ENCODE assay signal across 23 mouse cellular contexts in genomic region chr12:70523379-70523778, GRCm38 (mm10).
DNase-seq lines count a peak whose midpoint lies in the region; ATAC-seq and TF ChIP-seq lines count a peak whose summit lies in the region.
"Had no signal": no experiment of that assay in that cellular context is flagged by ENCODE, and none has a peak within 500 bp of the region (broad histone marks: within the 10 kb centered on the region; RNA-seq: fewer than 3 reads in every experiment).

No protein-coding gene starts in this region.

- no peak for DNase-seq in heart, postnatal 0 days (ENCODE audit: low spot score)
- no peak for DNase-seq in heart, adult 8-10 months (ENCODE audit: low spot score)
- DNase-seq in 3T3-L1 (ENCODE audit: low read depth, low spot score), result peak; percentile 28
- DNase-seq in NIH3T3 (ENCODE audit: low read depth), result peak; percentile 32
- DNase-seq in thymus, postnatal 4 days, result no peak
- no peak for DNase-seq in retina, embryonic 14.5 days (ENCODE audit: low spot score)
- DNase-seq: B cell, adult 2 months; cerebellum, adult 18-20 months; cerebellum, adult 9-11 months; cerebellum, postnatal 36 days; forebrain, postnatal 0 days; gastrocnemius, adult 2 months; gastrocnemius, postnatal 25 days; heart, postnatal 10 days; heart, postnatal 4 days had no signal

- no peaks in the 10 kb centered on the region for H3K9me3 ChIP-seq in heart, postnatal 0 days (replicated peaks; ENCODE audit: control insufficient read depth, low read length)
- H3K9me3 ChIP-seq in stomach, embryonic 16.5 days (replicated peaks; ENCODE audit: control insufficient read depth, low read length), result no peaks in the 10 kb centered on the region
- H3K9me3 ChIP-seq: embryonic facial prominence, embryonic 13.5 days; forebrain, embryonic 13.5 days; G1E; heart, embryonic 13.5 days; hindbrain, embryonic 12.5 days had no signal

- peaks cover 4% of the 10 kb centered on the region; the same call in 1 of the 2 replicates for H3K4me1 ChIP-seq in heart, postnatal 0 days (ENCODE audit: control insufficient read depth, insufficient read depth)
- H3K4me1 ChIP-seq in stomach, embryonic 16.5 days (ENCODE audit: control insufficient read depth, insufficient read depth, low read length), result peaks cover 7% of the 10 kb centered on the region; the same call in 1 of the 2 replicates
- H3K4me1 ChIP-seq: embryonic facial prominence, embryonic 13.5 days; forebrain, embryonic 13.5 days; heart, embryonic 13.5 days; hindbrain, embryonic 12.5 days had no signal

- peak; percentile 20; the same call in 1 of the 2 replicates for ATAC-seq in heart, postnatal 0 days (ENCODE audit: insufficient read depth, low read depth)
- no peak for ATAC-seq in stomach, embryonic 16.5 days (ENCODE audit: insufficient read depth, low FRiP score)
- ATAC-seq: CD4-positive, CD25-positive, alpha-beta regulatory T cell, adult 4 months; forebrain, embryonic 13.5 days; forebrain, postnatal 0 days; hindbrain, postnatal 0 days had no signal

- TF ChIP-seq CTCF in heart, postnatal 0 days (IDR thresholded peaks at IDR 0.05; ENCODE audit: low read depth), result no peak

- WGBS in heart, postnatal 0 days, result 56% methylated on average over 7 of the region's 7 CpGs
- 56% methylated on average over 7 of the region's 7 CpGs for WGBS in stomach, embryonic 16.5 days

- H3K27ac ChIP-seq in heart, postnatal 0 days (ENCODE audit: low read depth), result no peak overlapping the region
- H3K27ac ChIP-seq in stomach, embryonic 16.5 days (ENCODE audit: low read length), result peak overlapping the region; percentile 53
- H3K27ac ChIP-seq: embryonic facial prominence, embryonic 13.5 days; forebrain, embryonic 13.5 days; gastrocnemius, adult 2 months; heart, embryonic 13.5 days; hindbrain, embryonic 12.5 days; hindbrain, postnatal 0 days had no signal

- no peak overlapping the region for H3K4me3 ChIP-seq in heart, postnatal 0 days (ENCODE audit: low read depth, low read length)
- no peak overlapping the region for H3K4me3 ChIP-seq in stomach, embryonic 16.5 days (replicated peaks; ENCODE audit: low read length)
- H3K4me3 ChIP-seq: embryonic facial prominence, embryonic 13.5 days; forebrain, embryonic 13.5 days; gastrocnemius, adult 2 months; heart, embryonic 13.5 days; hindbrain, embryonic 12.5 days had no signal

- no peaks in the 10 kb centered on the region for H3K36me3 ChIP-seq in heart, postnatal 0 days (replicated peaks; ENCODE audit: control insufficient read depth, insufficient read depth, low read length)
- H3K36me3 ChIP-seq in stomach, embryonic 16.5 days (ENCODE audit: control insufficient read depth, insufficient read depth, low read length), result no peaks in the 10 kb centered on the region
- H3K36me3 ChIP-seq: embryonic facial prominence, embryonic 13.5 days; G1E; heart, embryonic 13.5 days; hindbrain, embryonic 12.5 days had no signal

- H3K9ac ChIP-seq in heart, postnatal 0 days (replicated peaks; ENCODE audit: low read depth, low read length), result no peak overlapping the region
- H3K9ac ChIP-seq in stomach, embryonic 16.5 days (ENCODE audit: low read length), result no peak overlapping the region
- H3K9ac ChIP-seq: embryonic facial prominence, embryonic 13.5 days; forebrain, embryonic 13.5 days; forebrain, postnatal 0 days; heart, embryonic 13.5 days; hindbrain, embryonic 12.5 days had no signal

- H3K4me2 ChIP-seq in heart, postnatal 0 days (ENCODE audit: low read depth, low read length), result no peak overlapping the region
- H3K4me2 ChIP-seq in stomach, embryonic 16.5 days (ENCODE audit: low read depth, low read length), result no peak overlapping the region
- H3K4me2 ChIP-seq: embryonic facial prominence, embryonic 13.5 days; forebrain, embryonic 13.5 days; heart, embryonic 13.5 days; hindbrain, embryonic 12.5 days had no signal

- no peaks in the 10 kb centered on the region for H3K27me3 ChIP-seq in heart, postnatal 0 days (ENCODE audit: control insufficient read depth, insufficient read depth, low read length)
- H3K27me3 ChIP-seq in stomach, embryonic 16.5 days (ENCODE audit: control insufficient read depth, insufficient read depth, low read length), result no peaks in the 10 kb centered on the region
- H3K27me3 ChIP-seq: embryonic facial prominence, embryonic 13.5 days; forebrain, embryonic 13.5 days; heart, embryonic 13.5 days; hindbrain, embryonic 12.5 days had no signal

- TF ChIP-seq EP300 in heart, postnatal 0 days (IDR thresholded peaks at IDR 0.05; ENCODE audit: low read depth), result no peak

Comparison
In these comparisons a context has a peak if more than half of its experiments do, and no peak if none do; other contexts are left out.
1. DNase-seq: peak in 3T3-L1 (single experiment) and NIH3T3 (single experiment); none in heart, postnatal 0 days (single experiment), heart, adult 8-10 months (single experiment), thymus, postnatal 4 days (single experiment) and retina, embryonic 14.5 days (single experiment).